Mouse (Mus musculus) adrenal gland, adult 8-10 months (tissue): Measurements from ENCODE around the gene Mfrp. TPM values are rescaled to one million over a fixed set of nuclear protein-coding genes. Genes with fewer than 3 reads are reported as not detected.

Experiments
- DNase-seq: peaks from one replicate; pipeline ENCODE4 v3.0.0; 2022
- total RNA-seq, 4 experiments: library from RNA; stranded (reverse); gene quantifications; 2 replicates each; pipeline ENCODE4 v1.2.4; 2022

The Mfrp gene
- total RNA-seq, result under 1 TPM in 2 of 4 experiments, not detected in 2; 0.10 to 0.31 TPM

DNA sequence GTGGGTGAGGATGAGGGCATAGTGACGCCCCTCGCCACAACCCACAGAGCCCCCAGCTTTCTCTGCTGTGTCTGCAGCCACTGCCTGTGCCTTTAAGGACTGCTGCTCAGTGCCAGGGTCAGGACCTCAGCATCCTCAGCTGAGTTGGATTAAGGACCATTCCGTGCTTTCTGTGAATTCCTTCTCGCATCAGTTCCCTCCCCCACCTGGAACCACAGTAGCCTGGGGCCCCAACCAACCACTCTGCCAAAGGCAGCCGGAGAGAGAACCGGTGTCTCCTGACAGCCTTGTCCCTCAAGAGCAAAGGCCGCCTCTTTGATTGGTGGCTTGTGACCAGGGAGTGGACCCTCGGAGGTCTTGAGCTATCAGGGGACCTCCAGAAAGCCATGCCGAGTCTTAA, at the start of gene Mfrp:
TSS of gene Mfrp (plus strand) at position 240 of the 400 bp plus-strand sequence.
- no peak for DNase-seq

DNA sequence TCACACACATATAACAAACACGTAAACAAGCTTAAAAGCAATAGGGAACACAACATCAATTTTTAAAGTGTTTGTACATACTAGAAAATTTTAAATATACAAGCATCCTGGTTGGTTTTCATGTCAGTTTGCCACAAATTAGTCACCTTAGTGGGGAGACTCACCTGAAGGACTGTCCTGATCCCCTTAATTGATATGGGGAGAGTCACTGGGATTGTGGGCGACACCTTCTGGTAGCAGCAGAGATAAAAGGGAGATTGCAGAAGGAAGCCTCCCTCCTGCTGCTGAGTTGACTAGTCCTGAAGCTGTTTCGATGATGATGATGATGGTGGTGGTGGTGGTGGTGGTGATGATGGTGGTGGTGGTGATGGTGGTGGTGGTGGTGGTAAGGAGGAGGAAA, 48.7 kb upstream of the Mfrp start:
- DNase-seq, result no peak

DNA sequence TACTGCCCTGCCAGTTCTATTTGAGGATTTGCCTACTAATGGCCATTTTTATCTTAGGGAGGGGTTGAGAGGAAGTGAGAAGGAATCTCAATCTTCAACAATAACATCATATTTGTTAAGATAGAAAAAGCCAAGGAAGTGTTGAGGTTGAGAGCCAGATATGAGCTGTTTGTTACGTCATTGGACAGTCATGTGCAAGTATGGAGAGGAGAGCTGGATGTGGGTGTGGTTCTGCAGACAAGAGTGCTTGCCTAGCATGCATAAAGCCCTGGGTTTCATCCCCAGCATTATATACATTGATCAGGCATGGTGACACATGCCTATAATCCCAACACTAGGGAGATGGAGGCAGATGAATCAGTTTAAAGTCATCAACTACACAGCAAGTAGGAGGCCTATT, 47.6 kb upstream of the Mfrp start:
- no peak for DNase-seq

DNA sequence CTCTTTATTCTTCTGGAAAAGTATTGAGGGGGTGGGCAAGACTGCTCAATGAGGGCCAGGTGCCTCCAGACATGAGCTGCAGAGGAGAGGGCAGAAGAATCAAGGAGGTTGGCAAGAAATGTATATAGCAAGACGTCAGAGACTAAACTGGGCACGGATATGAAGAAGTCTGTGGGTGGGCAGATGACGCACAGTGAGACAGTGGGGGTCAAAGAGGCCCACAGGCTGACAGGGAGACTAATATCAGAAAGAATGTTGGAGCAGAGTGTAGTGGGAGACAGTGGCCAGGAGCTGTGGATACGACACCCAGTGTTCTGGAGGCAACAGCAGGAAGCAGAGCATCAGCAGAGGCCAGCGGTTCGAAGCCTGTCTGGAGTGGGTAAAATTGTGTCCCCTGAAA, 42.9 kb upstream of the Mfrp start:
- no peak for DNase-seq

DNA sequence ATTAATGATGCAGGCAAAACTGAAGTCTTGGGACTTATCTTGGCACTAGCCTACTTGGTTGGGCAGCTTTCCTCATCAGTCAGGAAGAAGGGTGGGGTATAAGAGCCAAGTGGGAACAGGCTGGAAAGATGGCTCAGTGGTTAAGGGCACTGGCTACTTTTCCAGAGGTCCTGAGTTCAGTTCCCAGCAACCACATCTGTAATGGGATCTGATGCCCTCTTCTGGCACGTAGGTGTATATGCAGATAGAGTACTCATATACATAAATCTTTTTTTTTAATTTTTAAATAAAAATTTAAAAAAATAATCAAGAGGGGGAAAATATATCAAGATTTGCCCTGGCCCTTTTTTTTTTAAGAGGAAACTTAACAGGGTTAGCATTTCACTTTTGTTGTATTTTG, 36.4 kb upstream of the Mfrp start:
- no peak for DNase-seq

DNA sequence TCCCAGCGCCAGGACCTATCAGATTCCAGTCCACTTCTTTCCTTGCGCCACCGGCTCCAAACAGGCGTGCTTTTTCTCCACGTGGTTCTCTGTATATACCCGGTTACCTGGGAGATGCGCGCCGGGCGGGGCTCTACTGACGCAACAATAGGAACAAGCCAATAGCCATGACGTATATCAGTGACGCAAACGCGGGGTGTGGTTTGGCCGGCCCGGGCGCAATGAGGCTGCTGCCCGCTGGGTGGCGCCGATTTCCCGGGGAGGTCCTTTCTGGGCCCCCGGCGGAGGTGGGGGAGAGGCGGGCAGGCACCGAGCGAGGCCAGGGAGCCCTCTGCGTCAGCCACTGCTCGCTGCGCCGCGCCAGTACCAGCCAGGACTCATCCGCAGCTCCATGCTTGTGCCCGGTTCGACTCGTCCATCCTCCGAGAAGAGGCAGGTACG, 34.7 kb upstream of the Mfrp start, which contains the start of gene Usp2:
TSS of gene Usp2 (plus strand) at position 237 of the 441 bp plus-strand sequence.
- peak; percentile 99 for DNase-seq

DNA sequence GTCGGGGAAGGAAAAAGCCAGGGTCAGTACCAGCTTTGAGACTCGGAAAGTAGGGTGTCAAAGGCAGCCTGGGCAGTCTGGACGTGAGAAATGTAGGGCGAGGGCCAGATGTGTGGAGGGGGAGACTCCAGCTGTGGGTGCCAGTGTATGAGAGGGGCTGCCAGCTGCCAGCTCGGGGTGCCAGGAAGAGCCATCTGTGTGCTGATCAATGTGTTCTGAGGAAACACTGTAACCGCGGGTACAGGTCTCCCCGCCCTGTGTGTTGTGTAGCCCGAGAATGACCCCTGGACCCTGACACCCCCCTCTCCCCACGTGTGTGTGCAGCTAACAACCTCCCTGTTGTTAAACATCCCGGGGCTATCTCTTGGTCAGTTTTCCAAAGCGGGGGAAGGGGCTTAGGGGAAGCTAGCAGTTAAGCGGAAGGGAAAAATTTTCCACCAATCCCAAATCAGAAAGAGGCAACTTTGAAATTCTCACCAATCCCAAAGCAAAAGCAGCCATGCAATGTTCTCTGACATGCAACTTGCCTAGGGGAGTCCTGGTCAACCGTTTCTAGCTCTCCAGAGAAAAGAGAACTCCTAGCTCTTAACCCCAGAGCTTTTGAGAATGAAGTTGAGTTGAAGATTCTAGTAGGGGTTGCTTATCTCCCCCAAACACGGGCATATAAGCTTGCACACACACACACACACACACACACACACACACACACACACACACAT, 34.1 kb upstream of the Mfrp start:
- no peak for DNase-seq

DNA sequence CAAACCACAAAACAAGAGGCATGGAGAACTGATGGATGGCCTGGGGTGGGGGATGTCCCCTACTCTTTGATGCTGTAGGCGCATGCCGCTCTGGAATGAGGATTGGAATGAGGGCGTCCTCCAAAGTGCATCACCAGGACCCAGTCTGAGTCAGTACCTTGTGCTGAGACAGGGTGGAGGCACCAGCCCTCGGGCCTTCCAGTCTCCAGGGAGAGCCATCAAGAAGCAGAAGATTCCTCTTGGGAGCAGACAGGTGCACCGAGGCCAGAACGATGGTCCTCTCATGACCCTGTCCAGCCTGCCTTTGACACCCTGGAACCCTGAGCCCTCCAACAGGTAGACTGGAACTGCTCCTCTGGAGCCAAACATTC, 33.6 kb upstream of the Mfrp start:
- DNase-seq, result no peak

DNA sequence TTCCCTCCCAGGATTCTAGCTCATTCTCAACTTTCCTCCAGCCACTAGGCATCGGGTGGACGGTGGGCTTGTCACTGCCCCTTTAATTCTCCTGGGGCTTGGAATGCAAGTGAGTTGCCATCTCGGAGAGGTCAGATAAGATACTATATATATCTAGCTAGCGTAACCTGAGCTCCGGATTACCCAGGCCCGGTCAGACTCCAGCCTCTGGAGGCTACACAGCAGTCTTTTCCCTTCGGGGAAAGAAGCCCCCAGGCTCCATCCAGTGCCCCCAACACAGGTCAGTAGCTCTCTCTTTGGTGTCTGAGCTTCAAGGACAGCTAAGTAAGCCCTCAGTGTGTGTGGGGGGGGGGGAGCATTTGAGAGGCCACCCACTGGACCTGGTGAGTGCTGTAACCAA, 32.3 kb upstream of the Mfrp start:
- DNase-seq, result no peak

DNA sequence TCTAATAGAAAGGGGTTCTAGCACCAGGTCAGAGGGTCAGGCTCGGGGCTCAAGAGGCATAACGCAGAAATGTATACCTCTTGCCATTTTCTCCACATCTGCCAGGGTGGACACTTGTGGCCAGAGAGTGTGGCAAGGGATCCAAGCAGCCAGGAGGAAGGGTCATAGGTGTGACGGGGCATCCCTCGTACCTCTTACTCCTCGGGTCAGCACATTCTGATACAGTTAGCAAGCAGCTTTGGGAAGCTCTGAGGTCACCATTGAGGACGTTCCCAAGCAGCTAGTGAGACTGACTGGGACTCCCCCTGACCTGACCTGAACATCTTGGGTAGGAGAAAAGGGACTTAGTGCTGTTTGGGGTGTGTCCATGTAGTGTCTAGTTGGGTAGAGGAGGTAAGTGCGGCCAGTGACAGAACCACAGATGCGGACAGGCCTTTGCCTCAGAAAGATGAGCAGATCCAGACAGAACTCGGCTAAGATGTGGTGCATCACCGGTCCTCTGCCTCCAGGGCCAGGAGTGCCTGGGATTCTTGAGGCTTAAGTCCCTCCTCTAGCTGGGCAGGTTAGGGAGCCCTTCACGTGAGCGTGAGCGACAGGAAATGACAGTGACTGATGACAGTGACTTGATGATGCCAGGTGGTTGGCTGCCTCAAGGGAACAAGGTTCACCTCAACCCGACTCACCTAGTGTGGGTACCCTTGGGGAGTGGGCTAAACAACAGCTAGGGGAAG, 31.3 kb upstream of the Mfrp start:
- DNase-seq, result no peak

DNA sequence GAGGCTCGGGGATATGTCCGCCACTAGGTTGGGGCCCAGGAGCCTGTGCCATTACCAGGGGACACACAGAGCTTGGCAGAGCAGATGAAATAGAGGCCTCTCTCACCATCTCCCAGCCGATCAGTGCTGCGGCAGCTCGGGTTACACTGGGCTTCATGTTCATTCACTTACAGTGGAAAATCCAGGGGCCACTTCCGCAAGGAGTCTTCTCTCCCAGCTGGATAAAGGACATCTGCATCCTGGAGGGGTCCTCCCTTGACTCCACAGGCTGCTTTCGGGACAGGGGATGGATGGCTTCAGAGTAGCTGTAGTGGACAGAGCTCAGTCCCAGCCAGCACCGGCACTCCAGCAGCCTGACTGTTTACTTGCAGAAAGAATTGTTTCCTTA, 30.7 kb upstream of the Mfrp start:
- no peak for DNase-seq

DNA sequence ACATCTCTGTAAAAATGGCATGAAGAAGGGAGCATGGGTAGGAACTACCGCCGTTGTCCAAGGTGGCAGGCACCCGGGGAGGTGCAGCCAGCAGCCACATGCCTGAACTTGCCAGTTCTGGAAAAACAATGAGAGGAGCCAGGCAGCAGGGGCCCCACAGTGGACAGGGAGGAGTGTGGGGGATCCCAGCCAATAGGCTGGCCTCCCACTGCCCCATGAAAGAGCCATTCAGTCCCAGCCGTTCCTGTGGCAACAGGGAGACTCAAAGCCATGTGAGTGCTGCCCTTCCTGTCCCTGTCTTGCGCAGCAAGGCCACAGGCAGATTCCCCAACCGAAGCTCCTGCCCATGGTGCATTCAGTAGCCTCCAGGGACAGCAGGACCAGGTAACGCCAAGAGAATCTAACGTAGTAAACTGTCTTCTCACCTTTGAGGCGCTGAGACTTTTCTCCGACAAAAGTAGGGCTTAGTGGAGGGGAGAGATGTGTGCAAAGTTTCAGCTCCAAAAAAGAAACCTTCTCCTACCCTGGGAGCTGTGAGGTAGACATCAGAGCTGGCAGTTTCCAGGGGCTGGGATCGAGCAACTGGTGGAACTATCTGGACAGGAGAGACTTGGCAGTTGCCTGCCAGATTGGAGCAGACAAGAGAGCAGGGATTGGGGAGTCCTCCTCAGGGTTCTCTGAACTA, 29.5 kb upstream of the Mfrp start:
- no peak for DNase-seq

DNA sequence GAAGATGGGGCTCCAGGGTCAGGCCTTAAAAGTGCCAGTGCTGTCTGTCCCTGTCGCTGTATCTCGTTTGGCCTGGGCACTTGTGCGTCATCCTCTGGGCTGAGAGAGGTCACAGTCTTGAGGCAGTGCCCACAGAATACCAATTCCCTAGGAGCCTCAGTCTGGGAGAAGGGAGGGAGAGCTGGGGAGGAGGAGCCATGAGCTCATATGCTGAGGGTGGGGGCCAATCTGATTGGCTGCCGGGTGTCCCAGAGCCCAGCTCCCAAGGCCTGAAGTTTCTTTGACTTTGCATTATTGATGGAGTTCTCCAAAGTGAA, 29.0 kb upstream of the Mfrp start:
- peak; percentile 89 for DNase-seq

DNA sequence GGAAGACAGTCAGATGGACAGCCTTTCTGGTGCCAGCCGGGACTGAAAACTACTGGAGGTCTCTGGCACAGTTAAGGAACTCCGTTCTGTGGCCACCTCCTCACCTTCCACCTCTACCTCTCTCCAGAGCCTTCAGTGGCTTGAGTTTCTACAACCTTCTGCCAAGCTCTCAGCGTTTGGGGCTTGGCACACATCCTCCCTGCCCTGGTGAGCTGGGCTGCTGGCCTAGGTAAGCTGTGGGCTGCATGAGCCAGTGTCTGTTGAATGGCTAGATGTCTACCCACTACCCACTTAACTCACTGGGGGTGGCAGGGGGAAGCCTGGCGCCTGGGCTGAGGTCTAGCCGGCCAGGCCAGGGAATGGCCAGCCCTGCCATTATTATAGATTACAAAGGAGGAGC, 28.4 kb upstream of the Mfrp start:
- no peak for DNase-seq

DNA sequence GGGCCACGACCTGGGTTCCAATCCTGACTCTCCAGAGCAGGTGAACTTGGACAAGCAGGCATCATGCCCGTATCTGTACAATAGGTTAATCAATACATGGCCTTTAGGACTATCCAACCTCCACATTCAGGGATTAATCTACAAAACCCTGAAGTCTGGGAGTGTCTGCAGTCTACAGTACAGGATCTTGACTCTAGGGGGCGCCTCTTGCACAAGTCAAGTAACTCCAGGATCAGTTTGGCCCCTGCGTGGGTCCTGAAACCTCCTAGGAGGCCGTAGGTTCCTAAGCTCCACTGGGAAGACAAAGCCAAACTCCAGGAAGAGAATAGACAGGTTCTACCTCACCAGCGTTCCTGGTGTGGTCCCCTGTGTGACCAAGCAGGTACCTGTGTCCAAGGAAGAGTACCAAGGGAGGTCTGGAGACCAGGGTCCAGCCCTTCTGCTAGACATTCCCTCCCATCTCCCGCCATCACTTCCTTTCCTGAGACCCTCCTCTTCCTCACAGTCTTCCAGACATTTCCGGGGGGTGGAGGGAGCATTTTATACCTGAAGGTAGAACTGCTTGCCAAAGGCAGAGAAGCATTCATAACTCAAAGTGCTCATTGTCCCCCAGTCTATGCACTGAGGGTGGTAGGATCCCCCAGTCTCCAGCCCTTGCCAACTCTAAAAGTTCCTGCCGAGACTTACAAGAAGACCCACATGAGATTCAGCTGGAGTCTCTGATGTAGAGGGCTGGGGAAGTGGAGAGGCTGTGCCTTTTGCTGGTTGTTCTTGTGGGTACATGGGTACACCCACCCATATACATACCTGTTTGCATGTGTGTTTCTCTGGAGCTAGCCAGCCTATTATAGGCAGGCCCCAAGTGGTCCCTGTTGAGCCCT, 26.9 kb upstream of the Mfrp start:
- no peak for DNase-seq

DNA sequence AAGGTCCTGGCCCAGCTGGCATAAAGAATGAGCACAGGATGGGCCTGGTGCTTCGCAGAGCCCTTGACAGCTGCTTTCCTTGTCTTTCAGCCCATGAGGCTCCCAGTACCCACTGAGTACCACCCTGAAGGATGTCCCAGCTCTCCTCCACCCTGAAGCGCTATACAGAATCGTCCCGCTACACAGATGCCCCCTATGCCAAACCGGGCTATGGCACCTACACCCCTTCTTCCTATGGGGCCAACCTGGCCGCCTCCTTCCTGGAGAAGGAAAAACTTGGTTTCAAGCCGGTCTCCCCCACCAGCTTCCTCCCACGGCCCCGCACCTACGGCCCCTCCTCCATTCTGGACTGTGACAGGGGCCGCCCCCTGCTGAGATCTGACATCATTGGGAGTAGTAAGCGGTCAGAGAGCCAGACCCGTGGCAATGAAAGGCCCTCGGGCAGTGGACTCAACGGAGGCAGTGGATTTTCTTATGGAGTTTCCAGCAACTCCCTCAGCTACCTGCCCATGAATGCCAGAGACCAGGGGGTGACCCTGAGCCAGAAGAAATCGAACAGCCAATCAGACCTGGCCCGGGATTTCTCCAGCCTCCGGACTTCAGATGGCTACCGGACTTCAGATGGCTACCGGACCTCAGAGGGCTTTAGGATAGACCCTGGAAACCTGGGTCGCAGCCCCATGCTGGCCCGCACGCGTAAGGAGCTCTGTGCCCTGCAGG, 26.1 kb upstream of the Mfrp start:
- no peak for DNase-seq

DNA sequence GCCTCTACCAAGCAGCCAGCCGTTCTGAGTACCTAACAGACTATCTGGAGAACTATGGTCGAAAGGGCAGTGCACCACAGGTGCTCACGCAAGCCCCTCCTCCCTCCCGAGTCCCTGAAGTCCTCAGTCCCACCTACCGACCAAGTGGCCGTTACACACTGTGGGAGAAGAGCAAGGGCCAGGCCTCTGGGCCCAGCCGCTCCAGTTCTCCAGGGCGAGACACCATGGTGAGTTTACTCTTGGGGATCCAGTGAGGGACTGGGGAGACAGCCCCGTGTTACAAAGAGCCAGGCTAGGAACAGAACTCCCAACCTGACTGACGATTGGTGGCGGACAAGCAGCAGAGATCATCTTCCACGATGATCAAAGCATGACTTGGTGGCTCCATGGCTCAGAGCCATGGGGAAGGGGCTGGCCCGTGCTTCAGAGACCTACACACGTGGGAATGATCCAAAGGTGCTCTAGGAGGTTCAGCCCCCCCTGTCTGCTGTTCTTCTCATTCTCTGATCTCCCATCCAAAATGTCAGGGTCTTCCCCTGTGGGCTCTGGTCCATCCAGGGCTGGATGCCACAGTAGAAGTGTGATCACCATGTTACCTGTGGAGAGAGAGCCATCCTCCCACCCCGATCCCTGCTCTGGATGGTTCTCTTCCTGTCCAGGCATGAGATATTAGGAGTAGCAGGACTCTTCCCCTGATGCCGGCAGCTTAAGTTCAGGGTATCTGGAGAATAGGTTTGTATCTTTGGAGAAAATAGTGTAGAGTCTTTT, 25.3 kb upstream of the Mfrp start:
- no peak for DNase-seq

DNA sequence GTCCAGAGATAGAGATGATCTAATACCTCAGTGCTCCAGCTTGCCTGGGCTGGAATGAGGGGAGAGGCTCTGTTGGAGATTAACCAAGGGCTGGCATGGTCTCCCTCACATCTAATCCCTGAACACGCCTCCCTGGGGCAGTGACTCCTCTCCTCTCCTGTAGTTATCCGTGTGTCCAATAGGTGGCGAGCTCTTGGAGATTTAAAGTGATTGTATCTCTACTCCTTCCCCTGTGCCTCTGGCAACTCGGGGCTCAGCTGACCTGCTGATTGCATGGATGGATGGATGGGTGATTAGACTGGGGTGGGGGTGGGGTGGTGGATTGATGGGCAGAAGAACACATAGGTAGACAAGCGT, 24.8 kb upstream of the Mfrp start:
- no peak for DNase-seq

DNA sequence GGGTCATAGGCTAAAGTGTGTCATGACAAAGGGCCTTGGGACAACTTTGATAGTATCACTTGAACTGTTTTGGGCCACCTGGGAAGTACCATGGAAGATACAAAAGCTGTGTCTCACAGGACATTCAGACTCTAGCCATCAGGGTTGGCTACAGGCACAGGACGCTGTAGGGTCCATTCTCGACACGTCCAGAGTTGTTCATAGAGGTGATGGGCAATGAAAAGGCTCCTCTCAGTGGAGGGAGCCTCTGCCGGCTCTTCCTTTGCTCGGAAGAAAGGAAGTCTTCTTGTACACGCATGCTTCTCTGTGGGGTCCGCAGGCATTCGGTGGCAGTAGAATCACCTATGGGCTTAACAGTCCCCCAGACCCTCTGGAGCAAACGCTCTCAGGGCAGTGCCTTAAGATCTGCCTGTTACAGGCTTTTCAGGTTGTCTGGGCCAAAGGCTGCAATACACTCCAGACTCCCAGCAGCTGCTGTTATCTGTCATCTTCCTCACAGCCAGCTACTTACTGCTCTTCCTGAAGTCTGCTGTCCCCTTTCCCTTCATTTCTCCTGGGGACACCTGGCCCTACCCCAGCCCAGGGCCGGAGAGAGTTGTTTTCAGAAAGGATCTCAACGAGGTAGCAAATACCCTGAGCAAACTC, 24.1 kb upstream of the Mfrp start:
- DNase-seq, result no peak

DNA sequence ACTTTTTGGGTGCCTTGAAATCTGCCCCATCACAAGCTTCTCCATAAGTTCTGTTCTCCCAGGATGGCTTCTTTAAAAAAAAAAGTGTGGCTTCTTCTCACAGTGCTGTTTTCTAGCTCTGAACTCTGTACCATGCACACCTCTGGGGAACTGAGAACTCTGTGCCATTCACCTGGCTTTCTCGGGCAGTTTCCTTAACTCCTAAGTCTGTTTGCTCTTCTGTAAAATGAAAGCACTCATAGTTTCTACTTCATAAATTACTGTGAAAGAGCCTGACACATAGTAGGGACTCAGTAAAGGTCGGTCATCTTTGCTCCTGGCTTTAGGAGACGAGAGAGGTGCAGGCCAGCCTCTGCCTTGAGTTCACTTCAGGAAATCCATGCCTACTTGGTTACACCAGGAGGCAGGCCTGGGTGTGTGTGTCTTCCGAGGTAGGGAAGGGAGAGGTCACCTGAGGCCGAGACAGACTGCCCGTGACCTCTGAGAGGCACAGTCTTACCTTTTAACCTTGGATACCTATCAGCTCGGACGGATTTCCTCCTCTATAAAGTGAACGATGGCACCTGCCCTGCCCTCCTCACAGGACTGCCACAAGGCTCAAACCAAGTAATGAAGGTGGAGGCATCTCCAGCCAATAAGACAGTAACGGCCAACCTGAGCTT, 23.3 kb upstream of the Mfrp start:
- peak; percentile 11 for DNase-seq
